Mouse (Mus musculus): Measurements from ENCODE around the gene Rnf223.
"Not testable (repeated sequence)": the region's sequence is repeated elsewhere in the genome, so short reads cannot be mapped to it uniquely, and the experiment has no call there.

The Rnf223 gene

DNA sequence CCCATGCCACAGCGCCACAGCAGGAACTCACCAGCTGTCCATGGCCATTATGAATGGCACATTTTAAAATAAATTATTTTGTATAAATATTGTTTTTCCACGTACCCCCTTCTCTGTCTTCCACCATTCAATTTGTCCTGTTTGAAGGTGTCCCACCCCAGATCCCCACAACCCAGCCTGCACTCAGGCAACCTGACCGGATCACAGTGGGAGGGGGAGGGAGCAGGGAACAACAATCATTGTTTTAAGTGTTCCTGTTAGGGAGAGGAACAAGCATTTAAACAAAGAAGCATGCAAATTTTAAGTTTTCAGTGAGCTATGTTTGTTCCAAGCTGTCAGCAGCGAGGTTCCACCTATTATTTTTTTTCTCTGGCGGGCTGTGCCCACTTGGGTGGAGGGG lies 3.0 kb downstream of the Rnf223 start:
- no peak for DNase-seq

DNA sequence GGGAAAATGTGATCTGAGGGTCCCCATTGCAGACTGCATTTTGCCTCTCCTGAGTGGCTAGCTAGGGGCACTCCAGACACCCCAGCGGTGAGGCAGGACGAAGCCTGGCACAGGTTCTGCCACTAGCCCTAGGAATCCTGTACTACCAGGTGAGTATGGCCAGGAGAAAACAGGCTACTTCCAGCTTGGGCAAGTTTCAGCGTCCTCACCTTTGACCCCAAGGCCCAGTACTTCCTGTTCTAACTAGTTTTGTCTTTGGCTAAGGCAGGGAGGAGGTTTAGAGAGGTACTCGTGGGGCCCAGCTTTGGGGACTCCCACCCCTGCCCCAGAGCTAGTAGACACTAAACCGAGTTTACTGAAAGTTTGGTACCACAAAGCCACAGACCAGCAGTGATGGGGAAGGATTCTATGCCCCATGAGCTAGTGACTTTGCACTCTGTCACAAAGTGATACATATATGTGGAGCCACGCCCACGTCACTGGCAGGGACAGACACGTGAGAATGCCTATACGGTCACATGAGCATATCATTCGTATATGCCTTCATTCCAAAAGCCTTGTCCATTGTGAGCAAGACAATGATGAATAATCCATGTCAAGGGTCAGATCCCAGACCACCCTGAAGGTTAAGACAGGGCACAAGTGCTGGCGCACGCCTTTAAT lies 3.8 kb downstream of the Rnf223 start:
- DNase-seq: no peak

- no peak for DNase-seq
These were observed 4.8 kb downstream of the Rnf223 start for GRCm38 (mm10) chr4:156135112-156135511.

DNA sequence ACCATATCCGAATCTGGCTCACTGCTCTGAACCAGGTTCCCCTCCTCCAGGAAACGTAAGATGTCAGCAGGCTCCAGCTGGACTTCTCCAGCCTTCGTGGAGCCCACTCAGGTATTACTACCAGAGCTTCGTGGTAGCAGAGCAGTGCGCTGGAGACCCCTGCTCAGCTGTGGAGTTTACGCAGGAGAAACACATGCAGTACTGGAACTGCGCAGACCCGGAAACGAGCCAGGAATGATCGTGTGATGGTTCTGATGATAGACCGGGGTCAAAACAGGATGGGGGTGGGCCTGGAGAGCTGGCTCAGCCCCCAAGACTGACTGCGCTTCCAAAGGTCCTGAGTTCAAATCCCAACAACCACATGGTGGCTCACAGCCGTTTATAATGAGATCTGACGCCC lies 5.5 kb downstream of the Rnf223 start:
- no peak for DNase-seq

- DNase-seq: no peak
These were observed 6.2 kb downstream of the Rnf223 start for GRCm38 (mm10) chr4:156136285-156137100.

DNA sequence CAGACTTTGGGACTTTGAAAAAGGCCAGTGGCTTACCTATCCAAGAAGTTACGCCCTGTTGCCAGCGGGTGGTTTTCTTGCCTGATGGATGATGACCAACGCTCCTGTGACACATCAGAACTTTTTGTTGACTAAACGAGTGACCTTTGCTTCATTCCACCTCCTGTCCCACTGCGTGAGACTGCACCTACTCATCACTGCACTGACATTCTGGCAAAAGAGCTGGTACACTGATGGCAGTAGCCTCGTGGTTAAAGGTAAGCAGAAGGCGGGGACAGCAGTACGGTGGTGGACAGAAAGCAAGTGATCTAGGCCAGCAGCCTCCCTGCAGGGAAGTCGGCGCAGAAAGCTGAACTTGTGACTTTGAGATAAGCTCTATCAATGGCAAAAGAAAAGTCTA lies 20.6 kb downstream of the Rnf223 start:
- DNase-seq: not testable (repeated sequence)

- DNase-seq: no peak
These were observed 24.5 kb downstream of the Rnf223 start for GRCm38 (mm10) chr4:156154771-156155170.

DNA sequence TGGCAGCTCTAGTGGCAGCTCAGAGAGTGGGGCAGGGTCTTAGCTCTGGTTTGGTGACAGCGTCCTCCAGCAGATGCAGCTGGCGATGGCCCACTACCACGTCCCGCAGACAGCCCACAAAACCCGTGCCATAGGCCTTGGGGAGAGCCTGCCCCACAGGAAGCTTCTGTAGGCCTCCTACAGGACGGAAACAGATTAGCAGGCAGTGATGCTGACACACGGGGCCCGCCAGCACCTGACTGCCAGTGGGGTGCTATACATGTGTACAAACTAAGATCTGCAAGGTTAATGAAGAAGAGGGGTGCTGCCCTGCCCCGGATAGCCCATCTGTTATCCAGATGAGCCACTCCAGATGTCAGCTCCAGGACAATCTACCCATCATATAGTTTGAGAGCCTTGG lies 36.2 kb downstream of the Rnf223 start:
- DNase-seq: no peak

DNA sequence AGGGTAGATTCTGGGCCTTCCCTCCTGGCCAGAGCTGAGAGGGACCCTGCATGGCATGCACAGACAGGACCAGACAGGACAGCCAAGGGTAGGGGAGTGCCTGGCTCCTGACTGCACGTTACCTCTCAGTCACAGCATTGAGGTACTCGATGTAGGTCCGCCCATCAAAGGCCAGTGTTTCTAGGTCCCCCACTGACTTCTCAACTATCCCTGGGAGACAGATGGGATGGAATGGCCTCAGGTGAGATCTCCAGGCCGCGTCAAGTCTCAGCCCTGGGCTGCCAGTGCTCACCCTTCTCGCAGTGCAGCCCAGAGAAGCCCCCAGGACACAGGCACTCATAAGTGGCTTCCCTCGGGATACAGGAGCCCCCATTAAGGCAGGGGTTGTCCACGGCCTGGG lies 38.3 kb downstream of the Rnf223 start:
- no peak for DNase-seq

GRCm38 (mm10) chr4:156169129-156169528 lies 38.8 kb downstream of the Rnf223 start:
- no peak for DNase-seq

DNA sequence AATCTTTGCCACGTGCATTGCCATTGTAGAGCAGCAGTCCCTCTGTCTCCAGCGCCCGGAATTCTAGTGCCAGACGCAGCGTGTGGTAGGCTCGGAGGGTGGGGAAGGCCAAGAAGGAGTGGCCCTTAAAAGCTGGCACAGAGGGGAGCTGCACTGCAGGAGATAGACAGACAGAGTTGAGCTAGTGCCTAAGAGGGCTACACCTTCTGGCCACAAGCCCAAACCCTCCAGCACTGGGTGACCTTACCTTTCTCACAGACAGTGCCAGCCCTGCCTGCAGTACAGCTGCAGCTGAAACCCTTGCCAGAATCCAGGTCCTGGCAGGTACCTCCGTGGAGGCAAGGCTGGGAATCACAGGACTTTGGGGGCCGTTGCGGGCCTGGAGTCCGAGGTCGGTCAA lies 41.5 kb downstream of the Rnf223 start:
- DNase-seq: no peak

- no peak for DNase-seq
These were observed 47.3 kb downstream of the Rnf223 start for GRCm38 (mm10) chr4:156177630-156178029.

Measured in spleen, adult 18-20 months (tissue).